Mouse (Mus musculus) liver, adult 2 months (tissue): Measurements from ENCODE around the gene Arl5b.

Experiments
- CTCF ChIP-seq: fragments of 200-500 bp; IDR thresholded peaks from 2 replicates; pipeline ENCODE4 v1.5.1; 2011; ENCODE audit warnings: low read depth, low read length, control low read depth
- POLR2A ChIP-seq: fragments of 200-500 bp; IDR thresholded peaks from 2 replicates; pipeline ENCODE4 v1.6.1; 2011; ENCODE audit warnings: low read length, control low read depth; ENCODE audit not compliant: insufficient read depth; ENCODE audit errors: extremely low read depth

DNA sequence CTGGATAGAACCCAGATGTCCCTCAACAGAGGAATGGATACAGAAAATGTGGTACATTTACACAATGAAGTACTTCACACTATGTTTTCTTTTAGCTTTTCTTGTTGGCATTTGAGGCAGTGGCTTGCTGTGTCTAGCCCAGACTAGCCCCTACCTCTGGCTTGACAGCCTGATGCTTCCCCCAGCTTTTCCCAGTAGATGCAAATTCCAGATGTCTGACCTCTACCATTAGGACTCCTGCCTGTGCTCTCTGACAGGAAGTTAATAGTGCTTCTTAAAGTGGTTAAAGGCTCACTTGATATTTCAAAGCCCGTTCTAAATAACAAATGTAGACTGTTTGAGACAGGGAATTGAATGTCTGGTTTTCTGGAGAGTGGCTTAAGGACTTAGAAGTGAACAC, 14.6 kb downstream of the Arl5b start:
- TF ChIP-seq POLR2A (no peak), CTCF (no peak)
